Mouse (Mus musculus): ENCODE data around the gene Fbxl16.

DNA sequence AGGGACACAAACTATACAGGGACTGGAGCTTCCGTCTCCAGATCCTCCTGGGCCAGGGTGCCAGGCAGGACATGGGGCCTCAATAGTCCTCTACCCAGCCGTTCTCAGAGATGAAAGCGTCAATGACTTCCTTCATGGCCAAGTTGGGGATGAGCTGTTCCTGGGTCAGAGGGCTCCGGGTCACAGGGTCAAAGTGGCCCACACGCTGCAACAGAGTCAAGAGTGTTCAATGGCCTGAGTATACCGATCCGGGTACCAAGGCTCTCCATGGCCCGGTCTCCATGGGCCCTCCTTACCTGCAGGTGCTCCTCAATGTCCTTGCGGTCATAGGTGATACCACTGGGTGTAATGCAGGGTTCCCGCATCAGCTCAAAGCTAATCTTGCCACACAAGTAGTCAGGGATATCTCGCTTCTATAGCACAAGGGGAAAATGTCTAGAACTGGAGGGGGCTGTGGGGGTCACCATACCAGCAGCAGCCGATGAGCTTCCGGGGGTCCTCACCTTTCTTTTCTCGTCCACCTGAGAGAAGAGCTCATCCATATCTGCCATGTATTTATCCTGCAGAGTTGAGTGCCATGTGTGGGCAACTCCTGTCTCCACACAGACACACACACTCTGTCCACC is 22.0 kb downstream of the Fbxl16 start:
- TF ChIP-seq POLR2A (IDR thresholded peaks at IDR 0.05; ENCODE audit: low read depth, low read length) (no peak), CTCF (conservative IDR thresholded peaks at IDR 0.05; ENCODE audit: insufficient read depth, insufficient read length, low read depth, low read length) (no peak)

All from kidney, adult 2 months (tissue).